Mouse (Mus musculus): ENCODE data around the gene Vkorc1l1. TPM values are rescaled to one million over a fixed set of nuclear protein-coding genes. Genes with fewer than 3 reads are reported as not detected.
"Not testable (repeated sequence)": the region's sequence is repeated elsewhere in the genome, so short reads cannot be mapped to it uniquely, and the experiment has no call there.

Gene Vkorc1l1
- polyA plus RNA-seq, 1 experiment, result not detected

- Histone ChIP-seq H3K4me3 (ENCODE audit: insufficient read depth, low read depth, low read length) (peak overlapping the region; percentile 71), H3K27ac (ENCODE audit: insufficient read depth, low read depth, low read length) (no peak overlapping the region), H3K4me1 (ENCODE audit: control insufficient read depth, insufficient read depth, low read length) (no peaks in the 10 kb centered on the region)
- TF ChIP-seq CTCF (IDR thresholded peaks at IDR 0.05; ENCODE audit: insufficient read depth, low read depth, low read length) (no peak), POLR2A (IDR thresholded peaks at IDR 0.05; ENCODE audit: insufficient read depth, low read depth, low read length) (no peak)
- 5% methylated on average over 9 of the region's 9 CpGs for WGBS
These were observed 855 bp upstream of the Vkorc1l1 start for GRCm38 (mm10) chr5:129940736-129941494.

GRCm38 (mm10) chr5:129942073-129942939, 536 bp downstream of the Vkorc1l1 start:
- not testable (repeated sequence) for H3K4me1 ChIP-seq (ENCODE audit: control insufficient read depth, insufficient read depth, low read length); H3K27ac ChIP-seq (ENCODE audit: insufficient read depth, low read depth, low read length)
- peak overlapping the region; percentile 94 for H3K4me3 ChIP-seq (ENCODE audit: insufficient read depth, low read depth, low read length)
- WGBS, result under 1% methylated on average over 45 of the region's 82 CpGs

- H3K4me3 ChIP-seq (ENCODE audit: insufficient read depth, low read depth, low read length), result no peak overlapping the region
- no peak for TF ChIP-seq POLR2A (IDR thresholded peaks at IDR 0.05; ENCODE audit: insufficient read depth, low read depth, low read length)
- no peak for TF ChIP-seq CTCF (IDR thresholded peaks at IDR 0.05; ENCODE audit: insufficient read depth, low read depth, low read length)
- no peaks in the 10 kb centered on the region for H3K4me1 ChIP-seq (ENCODE audit: control insufficient read depth, insufficient read depth, low read length)
- H3K27ac ChIP-seq (ENCODE audit: insufficient read depth, low read depth, low read length), result no peak overlapping the region
- WGBS, result 87% methylated on average over 1 of the region's 1 CpGs
These were observed 1.6 kb downstream of the Vkorc1l1 start for GRCm38 (mm10) chr5:129943402-129943801.

- 93% methylated on average over 2 of the region's 2 CpGs for WGBS
- TF ChIP-seq CTCF (IDR thresholded peaks at IDR 0.05; ENCODE audit: insufficient read depth, low read depth, low read length) (no peak), POLR2A (IDR thresholded peaks at IDR 0.05; ENCODE audit: insufficient read depth, low read depth, low read length) (no peak)
- Histone ChIP-seq H3K27ac (ENCODE audit: insufficient read depth, low read depth, low read length) (no peak overlapping the region), H3K4me1 (ENCODE audit: control insufficient read depth, insufficient read depth, low read length) (no peaks in the 10 kb centered on the region), H3K4me3 (ENCODE audit: insufficient read depth, low read depth, low read length) (no peak overlapping the region)
These were observed 5.8 kb downstream of the Vkorc1l1 start for GRCm38 (mm10) chr5:129947528-129948033.

GRCm38 (mm10) chr5:129952143-129952542, 10.4 kb downstream of the Vkorc1l1 start:
- TF ChIP-seq POLR2A (IDR thresholded peaks at IDR 0.05; ENCODE audit: insufficient read depth, low read depth, low read length) (no peak), CTCF (IDR thresholded peaks at IDR 0.05; ENCODE audit: insufficient read depth, low read depth, low read length) (no peak)
- H3K4me1 ChIP-seq (ENCODE audit: control insufficient read depth, insufficient read depth, low read length), result no peaks in the 10 kb centered on the region
- H3K27ac ChIP-seq (ENCODE audit: insufficient read depth, low read depth, low read length), result no peak overlapping the region
- no peak overlapping the region for H3K4me3 ChIP-seq (ENCODE audit: insufficient read depth, low read depth, low read length)
- 92% methylated on average over 4 of the region's 4 CpGs for WGBS

- no peak overlapping the region for H3K4me3 ChIP-seq (ENCODE audit: insufficient read depth, low read depth, low read length)
- no peak overlapping the region for H3K27ac ChIP-seq (ENCODE audit: insufficient read depth, low read depth, low read length)
- TF ChIP-seq POLR2A (IDR thresholded peaks at IDR 0.05; ENCODE audit: insufficient read depth, low read depth, low read length), result no peak
- no peak for TF ChIP-seq CTCF (IDR thresholded peaks at IDR 0.05; ENCODE audit: insufficient read depth, low read depth, low read length)
- no peaks in the 10 kb centered on the region for H3K4me1 ChIP-seq (ENCODE audit: control insufficient read depth, insufficient read depth, low read length)
- 84% methylated on average over 5 of the region's 5 CpGs for WGBS
These were observed 12.9 kb downstream of the Vkorc1l1 start for GRCm38 (mm10) chr5:129954473-129955254.

- Histone ChIP-seq H3K27ac (ENCODE audit: insufficient read depth, low read depth, low read length) (no peak overlapping the region), H3K4me3 (ENCODE audit: insufficient read depth, low read depth, low read length) (no peak overlapping the region), H3K4me1 (ENCODE audit: control insufficient read depth, insufficient read depth, low read length) (no peaks in the 10 kb centered on the region)
- TF ChIP-seq POLR2A (IDR thresholded peaks at IDR 0.05; ENCODE audit: insufficient read depth, low read depth, low read length) (no peak), CTCF (IDR thresholded peaks at IDR 0.05; ENCODE audit: insufficient read depth, low read depth, low read length) (no peak)
- WGBS, result 45% methylated on average over 6 of the region's 6 CpGs
These were observed 14.0 kb downstream of the Vkorc1l1 start for GRCm38 (mm10) chr5:129955792-129956191.

GRCm38 (mm10) chr5:129963224-129963623, 21.5 kb downstream of the Vkorc1l1 start:
- 50% methylated on average over 4 of the region's 4 CpGs for WGBS
- no peak overlapping the region for H3K4me3 ChIP-seq (ENCODE audit: insufficient read depth, low read depth, low read length)
- TF ChIP-seq CTCF (IDR thresholded peaks at IDR 0.05; ENCODE audit: insufficient read depth, low read depth, low read length), result no peak
- no peak for TF ChIP-seq POLR2A (IDR thresholded peaks at IDR 0.05; ENCODE audit: insufficient read depth, low read depth, low read length)
- H3K4me1 ChIP-seq (ENCODE audit: control insufficient read depth, insufficient read depth, low read length), result peaks cover 2% of the 10 kb centered on the region
- H3K27ac ChIP-seq (ENCODE audit: insufficient read depth, low read depth, low read length), result no peak overlapping the region

Data from olfactory bulb, adult 2 months (tissue).